Mouse (Mus musculus) midbrain, embryonic 16.5 days (tissue): ENCODE measurements at regions not wholly inside any gene's neighbourhood (a gene's known extent, or its start where the extent isn't known, plus 50 kb on each side); places are given as distances from the start of the nearest gene placed in this dataset.

Source experiments
- ATAC-seq: fragments of 200-750 bp; cut with Nextera tagmentation; 2 replicates; pipeline ENCODE4 v1.8.0; 2017; ENCODE audit warnings: moderate TSS enrichment
- H3K27ac ChIP-seq: fragments of 300-500 bp; sonication (generic); 2 replicates; pipeline ENCODE4 v1.5.1; 2014; ENCODE audit warnings: mild to moderate bottlenecking, low read length, mixed read lengths
- H3K27me3 ChIP-seq: fragments of 300-500 bp; sonication (generic); 2 replicates; pipeline ENCODE4 v1.6.1; 2014; ENCODE audit warnings: low read depth, low read length, mixed read lengths; ENCODE audit not compliant: control insufficient read depth, insufficient read depth
- H3K36me3 ChIP-seq: fragments of 300-500 bp; sonication (generic); 2 replicates; pipeline ENCODE4 v1.6.1; 2014; ENCODE audit warnings: mild to moderate bottlenecking, low read length, moderate library complexity, mixed read lengths; ENCODE audit not compliant: control insufficient read depth, insufficient read depth
- H3K4me1 ChIP-seq: fragments of 300-500 bp; sonication (generic); 2 replicates; pipeline ENCODE4 v1.6.1; 2014; ENCODE audit warnings: mild to moderate bottlenecking, low read length, mixed read lengths; ENCODE audit not compliant: control insufficient read depth, insufficient read depth
- H3K4me2 ChIP-seq: fragments of 300-500 bp; sonication (generic); 2 replicates; pipeline ENCODE4 v1.6.1; 2014; ENCODE audit warnings: mild to moderate bottlenecking, low read length, mixed read lengths
- H3K4me3 ChIP-seq: fragments of 300-500 bp; sonication (generic); 2 replicates; pipeline ENCODE4 v1.5.1; 2014; ENCODE audit warnings: low read depth, mild to moderate bottlenecking, low read length, moderate library complexity, mixed read lengths
- H3K9ac ChIP-seq: fragments of 300-500 bp; sonication (generic); 2 replicates; pipeline ENCODE4 v1.6.1; 2014; ENCODE audit warnings: low read depth, low read length, mixed read lengths
- H3K9me3 ChIP-seq: fragments of 300-500 bp; sonication (generic); replicated peaks from 2 replicates; pipeline ENCODE4 v1.6.1; 2014; ENCODE audit warnings: mild to moderate bottlenecking, low read length, mixed read lengths; ENCODE audit not compliant: control insufficient read depth, poor library complexity, severe bottlenecking
- WGBS: fragments of 180-500 bp; shearing (Covaris S2); extraction: QIAGEN DNeasy Blood & Tissue Kit; methylation state at CpG from one replicate; pipeline ENCODE4 v1.1.7; 2014; 5-methylcytosine and 5-hydroxymethylcytosine counted together

DNA sequence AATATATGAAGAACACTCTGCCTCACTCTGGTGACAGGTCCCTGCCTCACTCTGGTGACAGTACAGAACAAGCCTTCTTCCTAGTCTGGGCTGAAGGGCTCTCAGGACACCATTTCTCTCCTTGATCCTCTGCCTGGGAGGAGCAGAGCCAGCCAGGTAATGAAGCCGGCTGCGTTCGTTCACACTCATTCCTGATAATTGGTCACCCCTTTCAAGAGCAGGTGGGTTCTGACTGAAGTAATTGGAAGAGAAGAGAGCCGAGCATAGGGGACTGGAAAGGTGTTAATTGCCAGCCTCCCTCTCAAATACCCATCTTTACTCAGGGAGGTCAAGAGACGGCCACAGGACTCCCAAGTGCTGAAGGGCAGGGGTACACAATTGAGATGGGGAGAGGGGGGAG, 78.5 kb upstream of the Aldh1b1 start:
- H3K9ac ChIP-seq, result no peak overlapping the region
- no peaks in the 10 kb centered on the region for H3K27me3 ChIP-seq
- no peak for ATAC-seq
- no peak overlapping the region for H3K4me3 ChIP-seq
- no peaks in the 10 kb centered on the region for H3K36me3 ChIP-seq
- H3K4me2 ChIP-seq, result no peak overlapping the region
- no peaks in the 10 kb centered on the region for H3K9me3 ChIP-seq
- no peak overlapping the region for H3K27ac ChIP-seq
- 43% methylated on average over 5 of the region's 5 CpGs for WGBS
- H3K4me1 ChIP-seq, result no peaks in the 10 kb centered on the region; the same call in 1 of the 2 replicates

DNA sequence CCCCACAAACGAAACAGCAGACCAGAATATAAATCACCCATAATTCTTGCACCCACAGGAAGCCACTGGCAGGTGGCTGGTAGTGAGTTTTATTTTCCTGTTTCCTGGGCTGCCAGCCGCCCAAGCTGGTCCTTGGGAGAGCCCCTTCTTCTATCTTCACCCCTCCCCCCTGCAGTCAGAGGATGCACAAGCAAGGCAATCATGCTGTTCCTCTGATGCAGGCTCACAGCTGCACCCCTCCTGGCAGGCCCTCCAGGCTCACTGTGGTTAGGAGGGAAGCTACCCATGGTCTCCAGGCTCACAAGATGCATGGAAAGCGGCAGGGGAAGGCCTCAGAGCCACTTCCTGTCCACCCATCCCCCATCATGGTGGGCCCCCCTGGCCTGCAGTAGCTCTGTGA, 79.3 kb upstream of the Aldh1b1 start:
- no peak for ATAC-seq
- no peaks in the 10 kb centered on the region for H3K9me3 ChIP-seq
- H3K27ac ChIP-seq, result no peak overlapping the region
- H3K4me3 ChIP-seq, result no peak overlapping the region
- H3K4me1 ChIP-seq, result no peaks in the 10 kb centered on the region
- no peaks in the 10 kb centered on the region for H3K36me3 ChIP-seq
- H3K27me3 ChIP-seq, result no peaks in the 10 kb centered on the region
- no peak overlapping the region for H3K4me2 ChIP-seq
- WGBS, result 53% methylated on average over 3 of the region's 3 CpGs
- no peak overlapping the region for H3K9ac ChIP-seq

DNA sequence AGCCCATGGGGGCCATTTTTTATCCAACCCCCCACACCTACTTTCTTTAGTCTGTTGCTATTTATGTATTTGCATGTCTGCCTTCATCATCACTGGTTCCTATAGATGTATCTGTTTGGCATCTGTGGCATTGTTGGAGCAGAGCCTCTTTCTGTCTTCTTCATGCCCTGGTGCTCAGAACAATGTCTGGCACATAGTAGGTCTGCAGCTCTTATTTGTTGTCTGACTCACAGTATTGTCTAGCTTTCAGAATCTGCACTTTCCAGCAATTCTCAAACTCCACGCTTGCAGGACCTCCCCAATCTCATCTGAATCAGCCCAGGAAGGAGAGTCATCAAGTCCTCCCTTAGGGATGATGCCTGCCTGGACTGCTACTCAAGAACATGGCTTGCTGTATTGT, 82.9 kb upstream of the Aldh1b1 start:
- Histone ChIP-seq H3K9ac (no peak overlapping the region), H3K9me3 (no peaks in the 10 kb centered on the region), H3K4me3 (no peak overlapping the region), H3K4me2 (no peak overlapping the region), H3K27me3 (no peaks in the 10 kb centered on the region), H3K36me3 (no peaks in the 10 kb centered on the region), H3K27ac (no peak overlapping the region), H3K4me1 (peaks cover 12% of the 10 kb centered on the region)
- WGBS, result 81% methylated on average over 1 of the region's 1 CpGs
- ATAC-seq, result no peak

- Histone ChIP-seq H3K4me3 (no peak overlapping the region), H3K4me2 (no peak overlapping the region), H3K4me1 (peaks cover 12% of the 10 kb centered on the region), H3K27me3 (no peaks in the 10 kb centered on the region), H3K9ac (no peak overlapping the region), H3K9me3 (no peaks in the 10 kb centered on the region), H3K27ac (0 out of 2 replicates have a peak overlapping the region, but pooled peaks have one; percentile 42), H3K36me3 (no peaks in the 10 kb centered on the region)
- WGBS, result 7% methylated on average over 10 of the region's 10 CpGs
- peak; percentile 92 for ATAC-seq
These were observed 84.8 kb upstream of the Aldh1b1 start for GRCm38 (mm10) chr4:45713837-45714508.

GRCm38 (mm10) chr4:45713046-45713706, 85.6 kb upstream of the Aldh1b1 start:
- Histone ChIP-seq H3K9ac (no peak overlapping the region), H3K4me1 (peaks cover 12% of the 10 kb centered on the region), H3K27me3 (no peaks in the 10 kb centered on the region), H3K4me3 (no peak overlapping the region), H3K4me2 (no peak overlapping the region), H3K27ac (no peak overlapping the region), H3K36me3 (no peaks in the 10 kb centered on the region), H3K9me3 (no peaks in the 10 kb centered on the region)
- no peak for ATAC-seq
- 52% methylated on average over 8 of the region's 8 CpGs for WGBS

DNA sequence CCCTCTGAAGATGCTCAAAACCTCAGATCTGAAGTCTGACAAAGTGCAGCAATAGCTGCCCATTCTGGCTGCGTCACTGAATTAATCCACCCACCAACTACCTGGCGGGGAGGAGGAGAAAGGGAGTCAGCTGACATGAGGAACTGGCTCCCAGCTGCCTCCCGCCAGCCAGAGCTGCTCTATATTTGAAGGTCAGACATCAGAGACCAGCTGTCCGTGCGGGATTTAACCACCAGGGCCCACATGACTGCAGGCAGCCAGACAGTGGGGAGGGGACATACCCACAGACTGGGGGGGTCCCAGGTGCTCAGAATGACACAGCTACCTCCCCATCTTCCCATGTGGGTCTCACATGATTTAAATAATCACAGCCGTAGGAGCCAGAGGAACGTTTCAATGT, 94.8 kb upstream of the Aldh1b1 start:
- Histone ChIP-seq H3K36me3 (no peaks in the 10 kb centered on the region), H3K9ac (no peak overlapping the region), H3K27ac (no peak overlapping the region), H3K27me3 (no peaks in the 10 kb centered on the region), H3K9me3 (no peaks in the 10 kb centered on the region), H3K4me1 (no peaks in the 10 kb centered on the region), H3K4me2 (no peak overlapping the region), H3K4me3 (no peak overlapping the region)
- WGBS, result 45% methylated on average over 7 of the region's 7 CpGs
- 0 out of 2 replicates have a peak, but pooled peaks have one; percentile 28 for ATAC-seq

- Histone ChIP-seq H3K27ac (no peak overlapping the region), H3K4me3 (no peak overlapping the region), H3K9me3 (no peaks in the 10 kb centered on the region), H3K36me3 (no peaks in the 10 kb centered on the region), H3K27me3 (no peaks in the 10 kb centered on the region), H3K4me1 (no peaks in the 10 kb centered on the region), H3K9ac (no peak overlapping the region), H3K4me2 (no peak overlapping the region)
- WGBS, result 83% methylated on average over 3 of the region's 3 CpGs
- ATAC-seq, result no peak
These were observed 99.2 kb upstream of the Aldh1b1 start for GRCm38 (mm10) chr4:45699601-45700000.

- ATAC-seq, result no peak
- WGBS, result 45% methylated on average over 1 of the region's 1 CpGs
- Histone ChIP-seq H3K9ac (no peak overlapping the region), H3K27ac (no peak overlapping the region), H3K4me3 (no peak overlapping the region), H3K36me3 (no peaks in the 10 kb centered on the region), H3K9me3 (no peaks in the 10 kb centered on the region), H3K27me3 (no peaks in the 10 kb centered on the region), H3K4me1 (peaks cover under 1% of the 10 kb centered on the region), H3K4me2 (no peak overlapping the region)
These were observed 103.6 kb upstream of the Aldh1b1 start for GRCm38 (mm10) chr4:45695239-45695638.
